Mouse (Mus musculus) kidney, adult 9 months (tissue): ENCODE measurements at regions not wholly inside any gene's neighbourhood (a gene's known extent, or its start where the extent isn't known, plus 50 kb on each side); places are given as distances from the start of the nearest gene placed in this dataset.

ENCODE experiments used
- DNase-seq: peaks from one replicate; pipeline ENCODE4 v3.0.0; 2022

DNA sequence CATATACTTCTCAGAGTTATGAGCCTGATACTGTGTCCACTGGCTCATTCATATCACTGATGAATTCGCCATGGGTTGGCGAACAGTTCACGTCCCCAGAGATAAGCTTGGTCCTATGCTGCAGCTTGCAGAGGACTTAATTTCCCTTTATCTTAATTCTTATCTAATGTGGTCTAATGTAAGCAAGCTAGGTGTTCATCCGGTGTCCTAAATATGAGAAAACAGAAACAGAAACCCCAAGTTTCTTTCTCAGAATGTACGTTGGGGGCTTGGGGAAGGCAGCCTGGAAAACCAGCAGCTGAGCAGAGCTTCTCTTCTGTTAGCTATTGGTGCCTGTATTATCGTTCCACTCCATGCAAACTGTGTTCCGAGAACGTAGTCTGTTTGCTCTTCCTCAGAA is 170.1 kb downstream of the 1700064H15Rik start:
- DNase-seq: no peak

DNA sequence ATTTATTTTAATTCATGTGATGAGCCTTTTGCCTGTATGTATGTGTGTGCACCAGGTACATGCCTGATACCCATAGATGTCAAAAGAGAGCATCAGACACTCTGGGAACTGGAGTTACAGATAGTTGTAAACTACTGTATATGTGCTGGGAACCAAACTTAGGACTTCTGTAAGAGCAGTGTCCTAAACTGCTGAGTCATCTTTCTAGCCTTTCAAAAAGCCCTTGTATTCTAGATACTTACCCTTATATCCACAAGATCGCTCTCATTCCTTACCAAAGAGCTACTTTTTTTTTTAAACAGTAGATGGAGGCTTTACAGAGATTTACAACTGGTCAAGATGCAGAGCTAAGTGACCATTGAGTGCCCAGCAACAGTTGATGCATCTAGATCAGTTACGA is 171.0 kb downstream of the 1700064H15Rik start:
- DNase-seq: no peak

- DNase-seq: no peak
These were observed 172.5 kb downstream of the 1700064H15Rik start for GRCm38 (mm10) chr3:19455838-19456448.

- no peak for DNase-seq
These were observed 177.5 kb downstream of the 1700064H15Rik start for GRCm38 (mm10) chr3:19451022-19451421.

DNA sequence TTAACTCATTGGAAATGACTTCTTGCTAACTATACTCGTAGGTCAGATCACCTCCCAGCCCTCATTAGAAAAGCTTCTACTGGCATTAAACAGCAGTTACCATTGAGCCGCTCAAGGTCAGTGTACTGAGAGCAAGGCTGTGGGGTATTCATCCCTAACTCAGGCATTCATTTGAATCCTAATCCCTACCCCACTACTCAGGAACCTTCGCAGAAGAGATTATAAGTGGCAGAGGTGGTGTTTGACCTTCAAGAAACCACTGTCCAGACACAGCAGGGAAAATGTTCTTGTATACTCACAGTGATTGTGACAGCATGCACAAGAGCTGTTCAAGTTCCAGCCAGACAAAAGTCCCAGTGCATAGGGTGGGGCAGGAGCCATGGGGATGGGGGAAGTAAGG is 179.5 kb downstream of the 1700064H15Rik start:
- DNase-seq: no peak

- no peak for DNase-seq
These were observed 180.3 kb downstream of the 1700064H15Rik start for GRCm38 (mm10) chr3:19448192-19448591.

DNA sequence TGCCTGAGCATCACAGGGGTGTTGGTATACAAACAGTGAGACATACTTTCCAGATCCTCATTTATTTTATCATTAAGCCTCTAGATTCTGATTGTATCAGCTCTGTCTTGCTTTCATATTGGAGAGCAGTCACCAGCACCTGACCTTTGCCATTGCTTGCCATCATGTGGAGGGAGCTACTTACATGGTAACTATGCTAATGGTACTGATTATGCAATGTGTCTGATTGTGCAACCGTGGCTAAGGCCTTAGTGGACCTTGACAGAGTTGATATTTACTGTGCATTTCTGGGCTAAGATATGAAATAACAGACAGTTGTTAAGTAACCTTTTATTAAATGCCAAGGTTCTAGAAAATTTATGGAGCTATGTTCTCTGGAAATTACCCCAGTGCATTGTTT is 180.7 kb downstream of the 1700064H15Rik start:
- DNase-seq: peak; percentile 34

GRCm38 (mm10) chr3:19444914-19445313 is 183.6 kb downstream of the 1700064H15Rik start:
- peak; percentile 11 for DNase-seq

DNA sequence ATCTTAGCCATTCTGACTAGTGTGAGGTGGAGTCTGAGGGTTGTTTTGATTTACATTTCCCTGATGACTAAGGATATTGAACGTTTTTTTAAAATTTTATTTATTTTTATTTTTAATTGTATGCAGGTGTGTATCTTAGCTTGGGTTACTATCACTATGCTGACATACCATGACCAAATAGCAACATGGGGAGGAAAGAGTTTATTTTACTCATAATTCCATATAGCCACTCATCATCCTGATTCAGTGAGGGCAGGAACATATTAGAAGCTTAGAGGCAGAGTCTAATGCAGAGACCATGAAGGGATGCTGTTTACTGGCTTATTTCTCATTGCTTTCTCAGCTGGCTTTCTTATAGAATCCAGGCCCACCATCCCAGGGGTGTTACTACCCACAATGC is 186.7 kb downstream of the 1700064H15Rik start:
- DNase-seq: no peak

GRCm38 (mm10) chr3:19430159-19430558 is 198.3 kb downstream of the 1700064H15Rik start:
- DNase-seq: no peak

DNA sequence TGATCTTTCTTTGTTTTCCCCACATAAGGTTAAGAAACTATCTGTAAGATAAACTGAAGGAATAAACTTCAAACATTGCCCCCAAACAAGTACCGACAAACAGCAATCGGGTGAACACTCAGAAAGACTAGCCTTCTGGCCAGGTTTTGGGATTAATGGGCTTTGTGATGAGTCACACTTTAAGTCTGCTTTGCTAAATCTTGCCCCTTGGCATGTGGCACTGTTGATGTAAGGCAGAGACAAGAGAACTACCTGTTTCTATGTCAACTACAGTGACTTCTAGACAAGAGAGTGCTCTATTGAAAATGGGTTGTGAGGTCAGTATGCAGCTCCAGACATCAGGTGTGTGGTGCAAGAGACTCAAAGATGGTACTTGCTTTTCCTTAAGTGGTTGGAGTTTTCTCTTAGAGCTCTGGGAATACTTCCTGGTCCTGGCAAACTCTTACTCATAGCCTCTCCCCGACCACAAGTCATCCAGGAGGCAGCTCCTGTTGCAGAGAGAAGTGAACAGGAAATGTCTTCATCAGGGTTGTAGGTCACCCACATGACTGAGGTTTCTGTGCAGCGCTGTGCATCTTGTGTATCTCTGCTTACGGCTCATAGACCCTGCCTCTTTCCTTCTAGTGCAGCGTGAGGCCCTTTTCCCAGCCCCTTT is 198.9 kb downstream of the 1700064H15Rik start:
- no peak for DNase-seq

DNA sequence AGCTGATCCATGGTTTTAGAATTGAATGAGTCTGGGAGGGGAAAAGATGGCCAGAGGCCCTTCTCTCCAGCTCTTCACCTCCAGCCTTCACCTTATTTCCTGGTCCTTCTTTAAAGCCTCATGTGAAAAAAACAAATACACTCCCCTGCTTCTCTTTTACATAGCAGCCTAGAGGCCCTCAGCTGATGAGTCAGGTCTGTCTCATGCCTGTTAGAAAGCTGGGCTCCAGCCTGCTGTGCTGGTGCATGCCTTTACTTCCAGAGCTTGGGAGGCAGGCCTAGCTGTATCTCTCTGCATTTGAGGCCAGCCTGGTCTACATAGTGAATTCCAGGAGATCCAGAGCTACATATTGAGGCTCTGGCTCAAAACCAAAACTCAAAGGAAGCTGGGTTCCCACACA is 199.5 kb downstream of the 1700064H15Rik start:
- no peak for DNase-seq

- DNase-seq: peak; percentile 28
These were observed 202.3 kb downstream of the 1700064H15Rik start for GRCm38 (mm10) chr3:19426130-19426556.

- DNase-seq: no peak
These were observed 203.2 kb downstream of the 1700064H15Rik start for GRCm38 (mm10) chr3:19425322-19425721.

DNA sequence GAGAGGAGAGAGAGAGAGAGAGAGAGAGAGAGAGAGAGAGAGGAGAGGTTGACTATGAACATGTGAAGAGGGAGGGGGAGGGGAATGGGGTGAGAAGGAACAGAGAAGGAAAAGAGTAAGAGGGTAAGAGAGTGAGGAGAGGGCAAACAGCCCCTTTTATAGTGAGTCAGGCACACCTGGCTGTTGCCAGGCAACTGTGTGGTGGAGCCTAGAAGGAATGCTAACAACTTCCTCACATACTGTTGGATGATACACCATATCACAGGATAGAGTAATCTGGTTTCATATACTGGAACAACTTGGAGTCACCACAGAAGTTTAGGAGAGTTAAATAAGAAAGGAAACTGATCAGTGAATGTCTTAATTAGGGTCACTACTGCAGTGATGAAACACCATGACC is 204.1 kb downstream of the 1700064H15Rik start:
- DNase-seq: no peak

DNA sequence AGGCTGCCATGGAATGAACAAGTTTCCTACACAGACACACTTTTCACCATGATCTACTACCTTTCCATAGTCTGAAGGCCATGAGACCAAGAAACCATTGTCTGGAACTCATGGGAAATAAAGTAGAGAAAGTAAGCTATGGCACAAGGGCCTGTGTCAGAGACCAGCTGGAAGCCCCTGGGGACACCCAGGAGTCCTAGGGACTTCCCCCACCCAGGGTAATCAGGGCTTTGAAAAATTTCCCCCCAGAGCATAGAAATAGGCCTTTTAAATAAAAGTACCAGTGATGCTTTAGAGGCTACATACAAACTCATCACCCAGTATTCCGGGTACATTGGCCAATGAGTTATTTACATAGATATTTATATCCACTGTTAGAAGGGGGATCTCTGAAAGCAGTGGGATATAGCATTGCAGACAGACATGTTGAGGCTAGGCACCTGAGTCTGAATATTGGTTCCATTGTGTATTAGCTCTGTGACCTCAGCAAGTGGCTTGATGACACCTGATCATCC is 207.0 kb downstream of the 1700064H15Rik start:
- no peak for DNase-seq

- no peak for DNase-seq
These were observed 207.6 kb downstream of the 1700064H15Rik start for GRCm38 (mm10) chr3:19420912-19421311.

DNA sequence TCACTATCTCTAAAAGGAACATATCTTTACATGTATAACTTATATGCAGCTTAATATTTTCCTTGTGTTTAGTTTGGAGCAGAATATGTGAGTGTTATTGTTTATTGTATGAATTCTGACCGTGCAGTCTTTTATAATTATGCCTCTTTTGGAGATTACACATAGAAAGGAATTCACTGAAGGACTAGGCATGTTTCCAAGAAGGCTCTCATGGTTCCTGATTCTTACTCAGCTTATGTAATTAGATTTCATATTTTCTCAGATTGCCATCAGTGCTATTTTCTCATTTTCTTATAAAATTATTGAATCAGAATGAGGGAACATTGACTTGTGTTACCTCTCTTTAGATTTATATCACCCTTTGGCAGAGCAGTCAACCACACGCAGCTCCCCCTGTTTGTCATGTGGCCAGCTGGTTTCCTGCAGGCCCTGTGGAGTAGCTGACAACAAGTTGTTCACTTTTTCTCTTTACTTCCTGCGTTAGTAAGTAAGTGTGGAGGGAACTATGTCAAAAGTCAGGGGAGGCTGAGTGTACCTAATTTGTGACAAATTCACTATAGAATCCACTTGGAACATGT is 217.4 kb downstream of the 1700064H15Rik start:
- no peak for DNase-seq

- DNase-seq: peak; percentile 7
These were observed 220.2 kb downstream of the 1700064H15Rik start for GRCm38 (mm10) chr3:19408283-19408682.

DNA sequence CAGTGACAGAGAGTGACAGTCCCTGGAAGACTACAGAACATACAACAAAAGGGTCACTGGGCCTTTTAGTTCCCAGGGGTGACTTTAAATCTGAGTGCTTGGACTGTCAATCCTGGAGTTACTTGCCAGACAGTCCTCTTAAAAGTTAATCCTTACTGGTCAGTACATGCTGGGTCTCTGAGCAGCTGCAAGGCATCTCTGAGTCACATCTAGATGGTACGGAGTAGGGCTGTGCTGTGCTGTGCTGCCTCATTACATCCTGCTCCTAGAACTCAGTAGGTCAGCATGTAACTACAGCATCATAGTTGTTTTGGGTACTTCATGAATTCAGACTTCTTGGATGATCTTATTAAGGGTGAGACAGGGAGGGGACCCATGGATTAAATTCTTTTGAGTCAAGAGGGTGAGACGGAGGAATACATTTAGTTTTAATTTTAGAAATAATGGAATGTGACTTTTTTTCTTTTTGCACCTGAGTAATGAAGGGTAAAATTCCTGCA is 220.8 kb downstream of the 1700064H15Rik start:
- no peak for DNase-seq

DNA sequence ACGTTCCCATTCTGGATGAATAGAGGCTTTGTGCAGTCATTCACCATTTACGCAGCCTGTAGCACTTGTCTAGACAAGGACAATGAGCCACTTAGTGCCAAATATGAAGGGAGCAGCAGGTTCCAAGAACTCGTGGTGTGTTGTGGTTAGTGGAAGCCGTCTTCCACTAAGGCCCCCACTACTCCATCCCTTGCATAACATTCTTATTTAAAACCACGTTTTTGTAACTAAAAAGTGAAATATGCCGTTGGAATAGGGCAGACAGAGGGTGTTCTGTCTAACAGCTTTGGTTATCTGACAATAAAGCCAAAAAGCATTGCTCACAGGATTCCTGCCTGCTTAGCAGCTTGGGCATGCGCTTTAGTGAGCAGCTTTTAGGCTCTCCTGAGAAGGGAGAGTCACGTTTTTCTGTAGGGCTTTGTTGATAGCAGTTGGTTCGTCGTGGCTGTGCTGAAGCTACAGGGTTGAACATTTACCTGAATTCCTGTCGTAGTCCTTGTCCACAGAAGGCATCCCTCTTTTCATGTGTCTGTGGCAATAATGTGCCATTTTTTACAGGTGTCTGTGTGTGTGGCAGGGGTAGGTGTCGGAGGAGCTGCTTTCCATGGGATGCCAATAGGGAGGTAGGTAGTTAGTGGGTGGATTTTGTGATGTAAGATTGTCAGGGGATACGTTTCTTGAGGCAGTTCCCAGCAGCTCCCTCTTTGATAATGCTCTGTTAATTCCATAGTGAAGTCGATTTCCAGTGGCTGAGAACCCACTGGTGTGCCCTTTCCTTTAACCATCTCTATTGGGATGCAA is 221.9 kb downstream of the 1700064H15Rik start:
- DNase-seq: no peak

DNA sequence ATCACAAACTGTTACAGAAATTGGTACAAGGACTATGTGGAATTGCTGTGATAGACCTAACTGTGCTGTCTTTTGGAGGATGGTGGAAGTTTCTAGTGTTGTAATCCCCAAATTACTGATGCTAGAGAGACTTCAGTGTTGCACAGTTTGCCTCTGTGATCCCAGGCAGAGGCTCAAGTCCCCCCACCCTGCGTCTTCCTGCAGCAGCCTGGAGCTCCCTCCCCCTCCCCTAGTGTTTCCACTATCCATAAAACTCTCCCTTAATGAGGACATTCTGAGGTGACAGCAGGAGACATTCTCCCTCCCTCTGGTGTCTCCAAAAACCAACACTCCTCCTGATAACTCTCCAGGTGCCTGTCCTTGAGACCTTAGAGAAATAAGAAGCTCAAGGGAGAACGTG is 242.8 kb downstream of the 1700064H15Rik start:
- DNase-seq: no peak

- no peak for DNase-seq
These were observed 259.5 kb downstream of the 1700064H15Rik start for GRCm38 (mm10) chr3:19368998-19369397.
